Mouse (Mus musculus) gastrocnemius, postnatal 10 days (tissue): ENCODE data around the gene Gm49321. TPM values are rescaled to one million over a fixed set of nuclear protein-coding genes. Genes with fewer than 3 reads are reported as not detected.
A peak's percentile ranks its signal among the peaks of the same experiment; 100 is the strongest.

Source experiments
- DNase-seq: peaks from one replicate; pipeline ENCODE4 v3.0.0; 2021; ENCODE audit warnings: mixed read lengths
- long read RNA-seq, 2 experiments: library from polyadenylated mRNA; stranded (forward); transcript quantifications; one replicate each; pipeline ENCODE4 v2.0.0; 2021
- total RNA-seq, 2 experiments: library from RNA; stranded (reverse); gene quantifications; 2 replicates each; pipeline ENCODE4 v1.2.3; 2021

Gm49321 gene
- total RNA-seq: 1 to 10 TPM; 1.3 to 3.4 TPM
- long read RNA-seq, experiment 1: 0 reads
- long read RNA-seq, experiment 2: 0 reads

- no peak for DNase-seq
These were observed at the start of gene Gm49321 for GRCm38 (mm10) chr12:73937353-73937752. TSS of gene Gm49321 (plus strand) at chr12:73937653.

- DNase-seq: no peak
These were observed 49.3 kb upstream of the Gm49321 start for GRCm38 (mm10) chr12:73888003-73888783.

- no peak for DNase-seq
These were observed 47.9 kb upstream of the Gm49321 start for GRCm38 (mm10) chr12:73889571-73889970.

- no peak for DNase-seq
These were observed 47.4 kb upstream of the Gm49321 start for GRCm38 (mm10) chr12:73890086-73890485.

GRCm38 (mm10) chr12:73892616-73893015 is 44.8 kb upstream of the Gm49321 start:
- DNase-seq: no peak

GRCm38 (mm10) chr12:73894838-73895237 is 42.6 kb upstream of the Gm49321 start:
- DNase-seq: no peak

- DNase-seq: no peak
These were observed 41.8 kb upstream of the Gm49321 start for GRCm38 (mm10) chr12:73895674-73896073.

- DNase-seq: no peak
These were observed 41.0 kb upstream of the Gm49321 start for GRCm38 (mm10) chr12:73896471-73896870.

- DNase-seq: no peak
These were observed 39.2 kb upstream of the Gm49321 start for GRCm38 (mm10) chr12:73898281-73898680.

GRCm38 (mm10) chr12:73904133-73904934 is 33.1 kb upstream of the Gm49321 start:
- no peak for DNase-seq

- no peak for DNase-seq
These were observed 32.4 kb upstream of the Gm49321 start for GRCm38 (mm10) chr12:73905041-73905440.

- DNase-seq: no peak
These were observed 31.9 kb upstream of the Gm49321 start for GRCm38 (mm10) chr12:73905555-73905954.

GRCm38 (mm10) chr12:73907079-73907672 is 30.3 kb upstream of the Gm49321 start:
- no peak for DNase-seq

- peak; percentile 96 for DNase-seq
These were observed 29.7 kb upstream of the Gm49321 start for GRCm38 (mm10) chr12:73907673-73908150.

GRCm38 (mm10) chr12:73908274-73909012 is 29.0 kb upstream of the Gm49321 start:
- DNase-seq: peak; percentile 71

- DNase-seq: no peak
These were observed 28.4 kb upstream of the Gm49321 start for GRCm38 (mm10) chr12:73909013-73909575.

- no peak for DNase-seq
These were observed 19.0 kb upstream of the Gm49321 start for GRCm38 (mm10) chr12:73918479-73918878.

- DNase-seq: no peak
These were observed 7.2 kb upstream of the Gm49321 start for GRCm38 (mm10) chr12:73930266-73930665.

GRCm38 (mm10) chr12:73931274-73931673 is 6.2 kb upstream of the Gm49321 start:
- no peak for DNase-seq

GRCm38 (mm10) chr12:73934528-73934927 is 2.9 kb upstream of the Gm49321 start:
- no peak for DNase-seq

GRCm38 (mm10) chr12:73939542-73939941 is 2.1 kb downstream of the Gm49321 start:
- no peak for DNase-seq

- no peak for DNase-seq
These were observed 11.0 kb downstream of the Gm49321 start for GRCm38 (mm10) chr12:73948415-73948814.
